Mouse (Mus musculus) bone marrow macrophage, adult 2 months (primary cell): Measurements from ENCODE around the gene Plekhm3. TPM values are rescaled to one million over a fixed set of nuclear protein-coding genes. Genes with fewer than 3 reads are reported as not detected.
A peak's percentile ranks its signal among the peaks of the same experiment; 100 is the strongest.

ENCODE experiments used
- H3K27ac ChIP-seq: 2 replicates; pipeline ENCODE4 v1.5.1; 2012; ENCODE audit warnings: low read depth, low read length; ENCODE audit not compliant: insufficient read depth
- H3K4me1 ChIP-seq: 2 replicates; pipeline ENCODE4 v1.6.1; 2012; ENCODE audit warnings: low read length; ENCODE audit not compliant: control insufficient read depth, insufficient read depth
- H3K4me3 ChIP-seq: 2 replicates; pipeline ENCODE4 v1.5.1; 2012; ENCODE audit warnings: mild to moderate bottlenecking, low read length, moderate library complexity; ENCODE audit not compliant: insufficient read depth
- CTCF ChIP-seq: IDR thresholded peaks from 2 replicates; pipeline ENCODE4 v1.5.1; 2012; ENCODE audit warnings: low read depth, mild to moderate bottlenecking, low read length, moderate library complexity
- POLR2A ChIP-seq: IDR thresholded peaks from 2 replicates; pipeline ENCODE4 v1.6.1; 2012; ENCODE audit warnings: mild to moderate bottlenecking, low read depth, low read length, borderline replicate concordance
- polyA plus RNA-seq: library from polyadenylated mRNA; stranded (reverse); fragments of >200 nt; gene quantifications from 2 replicates; pipeline ENCODE4 v1.2.4, GENCODE M21; 2012; ENCODE audit not compliant: missing spikeins, insufficient read depth, insufficient read length

Gene Plekhm3
- polyA plus RNA-seq = 24.1 and 24.9 TPM in 2 replicates

DNA sequence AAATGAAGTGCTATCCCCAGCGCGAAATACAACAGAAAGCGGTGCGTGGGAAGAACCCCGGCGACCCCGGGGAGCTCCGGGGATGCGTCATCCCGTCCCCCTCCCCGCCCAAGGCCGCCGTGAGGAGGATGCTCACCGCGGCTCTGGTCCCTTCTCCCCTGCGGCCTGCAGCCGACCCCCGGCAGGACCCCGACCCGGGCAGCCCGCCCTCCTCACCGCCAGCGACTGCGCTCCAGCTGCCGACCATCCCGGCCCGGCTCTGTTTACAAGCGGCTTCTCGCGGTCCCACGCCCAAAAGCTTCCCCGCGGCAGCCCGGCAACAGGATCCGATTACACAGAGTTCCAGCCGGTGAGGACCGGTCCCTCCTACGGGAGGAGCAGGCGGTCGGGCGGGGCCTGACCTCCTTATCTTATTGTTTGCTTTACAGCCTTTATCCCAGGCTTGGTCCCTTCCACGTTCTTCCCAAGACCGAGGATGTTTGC, at the start of gene Plekhm3:
Gene Plekhm3, minus strand, starts transcription at position 346 of the 483 bp plus-strand sequence.
- TF ChIP-seq CTCF (no peak), POLR2A (no peak)
- peak within 1 kb of the TSS; percentile 58 for H3K27ac ChIP-seq

DNA sequence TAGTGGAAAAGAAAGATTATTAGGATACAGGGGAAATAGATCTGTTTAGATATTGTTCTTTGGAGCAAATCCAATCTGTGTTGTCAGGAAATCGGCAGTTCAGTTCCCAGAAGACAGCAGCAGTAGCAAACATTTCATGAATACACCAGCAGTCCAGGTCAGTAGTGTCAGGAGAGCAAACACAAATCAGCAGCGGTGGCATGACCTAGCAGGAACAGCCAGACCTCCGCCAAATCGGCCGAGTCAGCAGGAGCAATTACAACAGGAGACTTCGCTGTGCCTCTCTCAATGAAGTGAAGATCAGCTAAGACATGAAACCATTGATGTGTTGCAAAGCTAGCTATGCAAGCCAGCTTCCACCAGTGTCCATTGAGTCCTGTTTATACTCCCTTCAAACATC, 49.0 kb upstream of the Plekhm3 start:
- no peak for TF ChIP-seq CTCF
- TF ChIP-seq POLR2A = no peak
- Histone ChIP-seq H3K4me3 (no peak overlapping the region), H3K4me1 (no peaks in the 10 kb centered on the region), H3K27ac (no peak overlapping the region)

More for the DNA sequence above, at the start of gene Plekhm3:
- peak within 1 kb of the TSS; percentile 68 for H3K4me3 ChIP-seq
- H3K4me1 ChIP-seq = peaks cover 19% of the 10 kb centered on the region

DNA sequence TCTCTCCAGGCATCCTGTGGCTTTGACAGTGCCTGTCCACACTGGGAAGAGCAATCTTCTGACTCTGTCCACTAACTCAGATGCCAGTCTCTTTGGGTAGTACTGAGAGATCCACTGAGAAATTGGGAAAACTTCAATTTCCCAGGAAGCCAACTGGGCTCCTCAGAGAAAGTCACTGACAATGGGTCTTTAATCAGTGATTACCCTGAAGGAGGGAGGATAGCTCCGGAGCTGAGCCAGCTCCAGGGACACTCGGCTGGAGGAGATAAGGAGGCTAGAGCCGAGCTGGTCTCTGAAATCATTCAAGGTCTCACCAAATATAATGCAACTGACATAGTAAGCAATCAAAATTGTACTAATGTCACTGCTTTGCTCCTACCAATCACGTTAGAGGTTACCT, 47.9 kb upstream of the Plekhm3 start:
- H3K4me1 ChIP-seq = no peaks in the 10 kb centered on the region
- H3K4me3 ChIP-seq = no peak overlapping the region
- no peak overlapping the region for H3K27ac ChIP-seq
- TF ChIP-seq POLR2A (no peak), CTCF (no peak)

DNA sequence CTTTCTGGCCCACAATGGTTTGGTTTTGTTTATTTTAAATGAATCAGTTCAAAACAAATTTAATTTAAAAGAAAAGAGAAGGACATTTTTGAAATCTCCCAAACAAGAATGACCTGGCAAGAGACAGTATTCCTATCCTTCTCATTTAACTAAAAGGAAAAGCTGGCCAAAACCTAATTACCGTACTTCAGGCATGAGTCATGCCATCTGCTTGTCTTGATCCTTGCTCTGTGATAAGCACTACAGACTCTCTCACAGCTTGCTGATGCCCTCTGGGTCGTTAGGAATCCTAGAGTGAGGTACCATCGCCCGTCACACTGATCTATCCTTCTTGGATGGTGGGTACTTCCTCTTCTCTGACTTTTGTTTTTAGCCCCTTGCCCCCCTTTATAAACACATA, 36.6 kb upstream of the Plekhm3 start:
- H3K4me1 ChIP-seq = no peaks in the 10 kb centered on the region
- no peak overlapping the region for H3K27ac ChIP-seq
- no peak overlapping the region for H3K4me3 ChIP-seq
- TF ChIP-seq CTCF (no peak), POLR2A (no peak)

DNA sequence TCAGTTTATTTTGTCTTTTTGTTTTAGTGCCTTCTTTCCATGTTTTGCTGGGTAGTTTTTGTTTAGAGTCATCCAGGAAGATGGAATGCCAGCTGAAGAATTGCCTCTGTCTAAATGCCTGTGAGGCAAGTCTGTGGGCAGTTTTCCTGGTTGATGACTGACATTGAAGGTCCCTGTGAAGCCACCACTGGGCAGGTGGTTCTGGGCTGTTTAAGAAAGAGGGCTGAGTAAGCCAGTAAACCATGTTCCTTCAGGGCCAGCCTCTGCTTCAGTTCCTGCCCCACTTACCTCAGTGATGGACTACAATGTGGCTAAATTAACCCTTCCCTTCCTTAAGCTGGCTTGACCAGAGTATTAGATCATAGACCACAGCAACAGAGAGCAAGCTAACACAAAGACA, 31.6 kb upstream of the Plekhm3 start:
- no peaks in the 10 kb centered on the region for H3K4me1 ChIP-seq
- TF ChIP-seq POLR2A (no peak), CTCF (no peak)
- H3K4me3 ChIP-seq = no peak overlapping the region
- H3K27ac ChIP-seq = no peak overlapping the region

DNA sequence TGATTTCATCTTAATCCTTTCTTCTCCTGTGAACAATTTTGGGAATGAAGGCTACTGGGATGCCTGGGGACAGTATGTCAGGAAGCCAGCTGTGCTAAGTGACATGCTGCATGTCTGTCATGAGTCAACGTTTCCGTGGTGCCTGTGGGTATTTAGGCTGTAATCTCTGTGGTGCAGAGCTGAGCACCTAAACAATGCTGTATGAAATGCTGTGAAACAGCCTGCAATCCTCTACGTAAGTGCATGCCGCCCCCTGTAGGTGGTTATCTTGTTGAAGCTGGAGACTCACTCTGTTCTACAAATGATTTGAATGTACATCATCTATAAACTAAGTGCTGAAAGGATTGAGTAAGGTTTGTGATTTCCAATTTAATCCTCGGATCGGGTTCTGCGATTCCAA, 29.5 kb upstream of the Plekhm3 start:
- H3K27ac ChIP-seq = no peak overlapping the region
- H3K4me3 ChIP-seq = no peak overlapping the region
- TF ChIP-seq POLR2A = no peak
- no peak for TF ChIP-seq CTCF
- no peaks in the 10 kb centered on the region for H3K4me1 ChIP-seq

DNA sequence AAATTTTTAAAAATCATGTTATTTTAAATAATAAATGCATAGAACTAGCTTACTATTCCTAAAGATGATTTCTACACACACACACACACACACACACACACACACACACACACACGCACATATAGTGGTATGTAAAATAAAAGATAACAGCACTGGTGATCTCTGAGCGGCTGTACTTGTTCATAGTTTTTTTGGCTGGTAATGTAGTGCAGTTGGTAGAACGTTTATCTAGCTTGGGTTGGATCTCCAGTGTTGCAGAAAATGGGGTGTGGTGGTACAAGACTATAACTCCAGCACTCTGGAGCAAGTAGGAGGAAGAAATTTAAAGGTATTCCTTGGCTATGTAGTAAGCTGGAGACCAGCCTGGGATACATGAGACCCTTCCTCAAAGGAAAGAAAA, 26.6 kb upstream of the Plekhm3 start:
- H3K27ac ChIP-seq = no peak overlapping the region
- no peak overlapping the region for H3K4me3 ChIP-seq
- H3K4me1 ChIP-seq = peaks cover 2% of the 10 kb centered on the region; the same call in 1 of the 2 replicates
- TF ChIP-seq POLR2A (no peak), CTCF (no peak)

DNA sequence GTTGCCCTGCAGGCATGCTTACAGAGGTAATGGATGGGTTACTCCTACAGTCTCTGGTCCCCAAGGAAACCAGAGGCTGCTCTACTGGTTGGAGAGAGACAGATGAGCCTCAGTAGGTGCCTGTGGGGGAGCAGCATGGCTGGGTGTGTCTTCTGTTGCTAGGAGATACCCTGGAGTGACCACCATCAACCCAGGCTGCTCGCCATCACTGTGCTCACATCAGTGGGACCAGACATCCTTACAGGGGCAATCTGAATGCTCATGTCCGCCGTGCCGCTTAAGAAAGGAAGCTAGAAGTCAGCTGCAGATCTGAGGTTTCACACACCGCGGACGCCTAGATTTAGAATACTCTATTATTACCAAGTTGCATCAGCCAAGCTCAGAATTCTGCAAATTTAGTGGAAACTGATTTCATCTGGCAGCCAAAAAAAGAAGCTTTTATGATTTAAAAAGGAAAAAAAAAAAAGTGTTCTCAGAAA, 21.7 kb upstream of the Plekhm3 start:
- H3K27ac ChIP-seq = no peak overlapping the region
- H3K4me1 ChIP-seq = peaks cover 5% of the 10 kb centered on the region
- no peak for TF ChIP-seq CTCF
- TF ChIP-seq POLR2A = no peak
- no peak overlapping the region for H3K4me3 ChIP-seq

DNA sequence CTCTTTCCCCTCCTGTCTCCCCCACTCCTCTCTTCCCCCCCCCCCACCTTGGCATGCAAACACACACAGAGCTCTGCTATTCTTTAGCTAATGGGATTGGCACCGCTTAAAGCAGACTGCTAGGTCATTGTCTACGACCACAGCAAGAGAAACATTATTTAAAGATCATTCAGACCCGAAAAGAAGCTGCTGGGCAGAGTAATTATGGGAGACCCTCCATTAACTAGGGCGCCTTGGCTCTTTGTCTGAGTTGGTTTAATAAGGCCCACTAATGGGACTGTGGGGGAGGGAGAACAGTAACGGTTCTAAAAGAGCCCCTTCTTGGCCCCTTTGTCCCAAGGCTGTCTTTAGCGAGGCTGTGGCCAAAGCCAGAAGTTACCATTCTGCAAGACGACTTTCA, 18.7 kb upstream of the Plekhm3 start:
- peaks cover 16% of the 10 kb centered on the region for H3K4me1 ChIP-seq
- no peak for TF ChIP-seq CTCF
- TF ChIP-seq POLR2A = no peak

DNA sequence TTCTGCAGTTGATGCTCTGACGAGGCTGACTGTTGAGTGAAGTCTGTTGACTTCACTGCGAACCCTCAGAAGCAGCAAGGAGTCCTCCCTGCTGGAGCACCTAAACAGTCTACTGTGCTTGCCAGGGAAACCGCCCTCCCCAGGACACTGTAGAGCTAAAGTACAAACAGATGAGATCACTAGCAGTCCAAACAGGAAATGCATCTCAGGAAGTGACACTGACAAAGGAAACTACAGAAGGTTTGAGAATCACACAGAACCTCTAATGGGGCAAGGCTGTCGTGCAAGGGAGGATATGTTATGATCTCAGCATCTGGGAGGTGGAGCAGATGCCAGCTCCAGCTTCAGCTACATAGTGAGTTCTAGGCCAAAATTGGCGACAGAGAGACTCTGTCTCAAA, 14.1 kb upstream of the Plekhm3 start:
- TF ChIP-seq CTCF (no peak), POLR2A (no peak)
- Histone ChIP-seq H3K27ac (no peak overlapping the region), H3K4me1 (peaks cover 13% of the 10 kb centered on the region)

More for the DNA sequence above, 18.7 kb upstream of the Plekhm3 start:
- H3K27ac ChIP-seq = no peak overlapping the region
- no peak overlapping the region for H3K4me3 ChIP-seq

More for the DNA sequence above, 14.1 kb upstream of the Plekhm3 start:
- H3K4me3 ChIP-seq = no peak overlapping the region
